Mouse (Mus musculus): Measurements from ENCODE around the gene Adad1.

Gene Adad1

GRCm38 (mm10) chr3:37063406-37063805 lies at the start of gene Adad1:
Gene Adad1, plus strand, starts transcription at chr3:37063527.
- in situ Hi-C loops (cut with MboI) = no loop called here

- in situ Hi-C loops (cut with MboI) = no loop called here
Measured at GRCm38 (mm10) chr3:37037979-37038378, 25.3 kb upstream of the Adad1 start.

GRCm38 (mm10) chr3:37039811-37040210 lies 23.5 kb upstream of the Adad1 start:
- in situ Hi-C loops (cut with MboI) = no loop called here

GRCm38 (mm10) chr3:37051491-37051890 lies 11.8 kb upstream of the Adad1 start:
- in situ Hi-C loops (cut with MboI) = no loop called here

- in situ Hi-C loops (cut with MboI) = no loop called here
Measured at GRCm38 (mm10) chr3:37073211-37073610, 9.9 kb downstream of the Adad1 start.

GRCm38 (mm10) chr3:37084860-37085259 lies 21.5 kb downstream of the Adad1 start:
- in situ Hi-C loops (cut with MboI) = no loop called here

GRCm38 (mm10) chr3:37090721-37091120 lies 27.4 kb downstream of the Adad1 start:
- in situ Hi-C loops (cut with MboI) = no loop called here

GRCm38 (mm10) chr3:37125655-37126054 lies 62.3 kb downstream of the Adad1 start, which contains the start of gene Il2:
Gene Il2, minus strand, starts transcription at chr3:37125959.
- in situ Hi-C loops (cut with MboI) = no loop called here

- in situ Hi-C loops (cut with MboI) = no loop called here
Measured at GRCm38 (mm10) chr3:37126162-37126561, 62.8 kb downstream of the Adad1 start.

GRCm38 (mm10) chr3:37128269-37128668 lies 64.9 kb downstream of the Adad1 start:
- in situ Hi-C loops (cut with MboI) = no loop called here

GRCm38 (mm10) chr3:37129063-37129462 lies 65.7 kb downstream of the Adad1 start:
- in situ Hi-C loops (cut with MboI) = no loop called here

- in situ Hi-C loops (cut with MboI) = no loop called here
Measured at GRCm38 (mm10) chr3:37137231-37137630, 73.9 kb downstream of the Adad1 start.

- in situ Hi-C loops (cut with MboI) = no loop called here
Measured at GRCm38 (mm10) chr3:37139192-37139591, 75.9 kb downstream of the Adad1 start.

GRCm38 (mm10) chr3:37140168-37140906 lies 77.0 kb downstream of the Adad1 start:
- in situ Hi-C loops (cut with MboI) = no loop called here

GRCm38 (mm10) chr3:37141827-37142226 lies 78.5 kb downstream of the Adad1 start:
- in situ Hi-C loops (cut with MboI) = no loop called here

- in situ Hi-C loops (cut with MboI) = no loop called here
Measured at GRCm38 (mm10) chr3:37144979-37145378, 81.7 kb downstream of the Adad1 start.

- in situ Hi-C loops (cut with MboI) = no loop called here
Measured at GRCm38 (mm10) chr3:37146406-37146805, 83.1 kb downstream of the Adad1 start.

GRCm38 (mm10) chr3:37146810-37147209 lies 83.5 kb downstream of the Adad1 start:
- in situ Hi-C loops (cut with MboI) = no loop called here

- in situ Hi-C loops (cut with MboI) = no loop called here
Measured at GRCm38 (mm10) chr3:37152274-37152673, 88.9 kb downstream of the Adad1 start.

GRCm38 (mm10) chr3:37153004-37153403 lies 89.7 kb downstream of the Adad1 start:
- in situ Hi-C loops (cut with MboI) = no loop called here

- in situ Hi-C loops (cut with MboI) = no loop called here
Measured at GRCm38 (mm10) chr3:37154396-37154795, 91.1 kb downstream of the Adad1 start.

GRCm38 (mm10) chr3:37157082-37157481 lies 93.8 kb downstream of the Adad1 start:
- in situ Hi-C loops (cut with MboI) = no loop called here

- in situ Hi-C loops (cut with MboI) = no loop called here
Measured at GRCm38 (mm10) chr3:37158246-37158645, 94.9 kb downstream of the Adad1 start.

GRCm38 (mm10) chr3:37161096-37161495 lies 97.8 kb downstream of the Adad1 start:
- in situ Hi-C loops (cut with MboI) = no loop called here
